Mouse (Mus musculus) lung, postnatal 0 days (tissue): ENCODE measurements around the gene Galr3.

ENCODE experiments used
- CTCF ChIP-seq: IDR thresholded peaks from 2 replicates; pipeline ENCODE4 v1.5.1; 2016; ENCODE audit warnings: antibody characterized with exemption, mild to moderate bottlenecking
- EP300 ChIP-seq: IDR thresholded peaks from 2 replicates; pipeline ENCODE4 v1.6.1; 2016; ENCODE audit warnings: antibody characterized with exemption, mild to moderate bottlenecking, control low read depth

- TF ChIP-seq CTCF: no peak
- no peak for TF ChIP-seq EP300
Measured at GRCm38 (mm10) chr15:78998348-78998747, 43.3 kb upstream of the Galr3 start.
